Mouse (Mus musculus): ENCODE measurements around the gene Gm13078. TPM values are rescaled to one million over a fixed set of nuclear protein-coding genes. Genes with fewer than 3 reads are reported as not detected.

Gm13078 gene
- not detected in 2 replicates for polyA plus RNA-seq (2011; ENCODE audit: insufficient read length, low read depth, missing spikeins)

DNA sequence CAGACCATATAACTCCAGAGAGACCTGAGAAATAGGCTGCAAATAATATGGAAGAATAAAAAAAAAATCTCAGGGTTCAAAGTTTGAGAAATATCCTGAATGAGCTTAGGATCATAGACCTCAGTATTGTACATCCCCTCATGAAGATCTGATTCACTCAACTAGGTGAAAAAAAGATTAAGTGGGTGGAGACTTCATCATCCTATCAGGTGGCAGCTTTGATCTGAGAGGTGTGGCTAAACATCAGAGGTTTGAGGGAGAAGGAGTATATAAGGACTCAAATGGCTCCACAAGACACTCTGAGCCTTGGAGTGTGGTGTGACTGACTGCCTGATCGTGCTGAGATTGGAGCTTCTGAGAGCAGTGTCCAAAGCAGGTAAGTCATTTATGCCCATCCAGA, at the start of gene Gm13078:
Gene Gm13078, plus strand, starts transcription at position 301 of the 400 bp plus-strand sequence.
- no peak for TF ChIP-seq CTCF (IDR thresholded peaks at IDR 0.05; ENCODE audit: borderline replicate concordance, insufficient read depth, low read length)
- no peak for TF ChIP-seq POLR2A (IDR thresholded peaks at IDR 0.05; ENCODE audit: low read depth, low read length)
- no peak within 1 kb of the TSS for H3K4me3 ChIP-seq (ENCODE audit: insufficient read depth, low read length)
- H3K4me1 ChIP-seq (ENCODE audit: control insufficient read depth, insufficient read depth, low read length): no peaks in the 10 kb centered on the region
- no peak within 1 kb of the TSS for H3K27ac ChIP-seq (ENCODE audit: insufficient read depth, low read length)

GRCm38 (mm10) chr4:143702611-143703010, 16.6 kb upstream of the Gm13078 start, which contains the start of gene Gm13089:
Gene Gm13089, minus strand, starts transcription at chr4:143702711.
- Histone ChIP-seq H3K4me3 (ENCODE audit: insufficient read depth, low read length) (no peak within 1 kb of the TSS), H3K27ac (ENCODE audit: insufficient read depth, low read length) (no peak within 1 kb of the TSS), H3K4me1 (ENCODE audit: control insufficient read depth, insufficient read depth, low read length) (no peaks in the 10 kb centered on the region)
- TF ChIP-seq CTCF (IDR thresholded peaks at IDR 0.05; ENCODE audit: borderline replicate concordance, insufficient read depth, low read length) (no peak), POLR2A (IDR thresholded peaks at IDR 0.05; ENCODE audit: low read depth, low read length) (no peak)

Other genes starting within 250 kb of the Gm13078 start
- not detected in 2 replicates for gene Gm13043, start 208.1 kb upstream of the Gm13078 start, polyA plus RNA-seq (2011; ENCODE audit: insufficient read length, low read depth, missing spikeins)
- not detected in 2 replicates for gene Gm13040, start 183.5 kb upstream of the Gm13078 start, polyA plus RNA-seq (2011; ENCODE audit: insufficient read length, low read depth, missing spikeins)
- not detected in 2 replicates for gene BC080695, start 167.8 kb upstream of the Gm13078 start, polyA plus RNA-seq (2011; ENCODE audit: insufficient read length, low read depth, missing spikeins)
- not detected in 2 replicates for gene Gm13057, start 167.7 kb upstream of the Gm13078 start, polyA plus RNA-seq (2011; ENCODE audit: insufficient read length, low read depth, missing spikeins)
- not detected in 2 replicates for gene Gm13083, start 104.5 kb upstream of the Gm13078 start, polyA plus RNA-seq (2011; ENCODE audit: insufficient read length, low read depth, missing spikeins)
- not detected in 2 replicates for gene Gm13088, start 62.2 kb upstream of the Gm13078 start, polyA plus RNA-seq (2011; ENCODE audit: insufficient read length, low read depth, missing spikeins)
- not detected in 2 replicates for gene Gm13089, start 16.7 kb upstream of the Gm13078 start, polyA plus RNA-seq (2011; ENCODE audit: insufficient read length, low read depth, missing spikeins)
- gene Gm13023, start 69.9 kb downstream of the Gm13078 start, polyA plus RNA-seq (2011; ENCODE audit: insufficient read length, low read depth, missing spikeins): not detected in 2 replicates
- gene Gm13084, start 96.6 kb downstream of the Gm13078 start, polyA plus RNA-seq (2011; ENCODE audit: insufficient read length, low read depth, missing spikeins): not detected in 2 replicates
- not detected in 2 replicates for gene Gm13103, start 127.0 kb downstream of the Gm13078 start, polyA plus RNA-seq (2011; ENCODE audit: insufficient read length, low read depth, missing spikeins)
- not detected in 2 replicates for gene Pramef6, start 180.9 kb downstream of the Gm13078 start, polyA plus RNA-seq (2011; ENCODE audit: insufficient read length, low read depth, missing spikeins)
- gene Pramef25, start 231.6 kb downstream of the Gm13078 start, polyA plus RNA-seq (2011; ENCODE audit: insufficient read length, low read depth, missing spikeins): not detected in 2 replicates
- not detected in 2 replicates for gene Gm13101, start 247.5 kb downstream of the Gm13078 start, polyA plus RNA-seq (2011; ENCODE audit: insufficient read length, low read depth, missing spikeins)